Mouse (Mus musculus) left cerebral cortex, postnatal 10 days (tissue): Measurements from ENCODE around the gene Commd3. TPM values are rescaled to one million over a fixed set of nuclear protein-coding genes. Genes with fewer than 3 reads are reported as not detected.

Source experiments
- DNase-seq, 2 experiments: peaks; one replicate each; pipeline ENCODE4 v3.0.0; 2021 to 2022; ENCODE audit warnings: low spot score in 2 of 2, mixed read lengths in 1 of 2; ENCODE audit errors: extremely low spot score in 1 of 2
- intact Hi-C: fragments of 180-260 bp; cut with DNase I; formaldehyde crosslinking; loops from one replicate; pipeline ENCODE4 v1.15.1; 2025
- total RNA-seq, 2 experiments: library from RNA; stranded (reverse); gene quantifications; 2 replicates each; pipeline ENCODE4 v1.2.3; 2021

Gene Commd3
- total RNA-seq = 100 to 1,000 TPM; 116 to 117 TPM

GRCm38 (mm10) chr2:18672133-18672765 is at the start of gene Commd3:
TSS of gene Commd3 (plus strand) at chr2:18672384.
- intact Hi-C loops = loop anchor here (5.0 to 10.0 kb wide), 4 partner anchors 280 to 617 kb away; partner anchors contain the start of genes 4930426L09Rik, Dnajc1, Mllt10 and Pip4k2a
- peak; percentile 90 to 94 for DNase-seq

- no peak for DNase-seq
- intact Hi-C loops = no loop called here
These were observed 49.0 kb upstream of the Commd3 start for GRCm38 (mm10) chr2:18623219-18623618.

GRCm38 (mm10) chr2:18630547-18630946 is 41.6 kb upstream of the Commd3 start:
- intact Hi-C loops = no loop called here

GRCm38 (mm10) chr2:18635052-18635451 is 37.1 kb upstream of the Commd3 start:
- intact Hi-C loops = no loop called here
- peak; percentile 78 to 80 for DNase-seq

More at GRCm38 (mm10) chr2:18630547-18630946, 41.6 kb upstream of the Commd3 start:
- no peak for DNase-seq

- DNase-seq = no peak
- intact Hi-C loops = no loop called here
These were observed 23.6 kb upstream of the Commd3 start for GRCm38 (mm10) chr2:18648563-18648962.

GRCm38 (mm10) chr2:18654821-18655220 is 17.4 kb upstream of the Commd3 start:
- intact Hi-C loops = no loop called here
- DNase-seq = no peak

GRCm38 (mm10) chr2:18664003-18664402 is 8.2 kb upstream of the Commd3 start:
- no peak for DNase-seq
- intact Hi-C loops = no loop called here

- intact Hi-C loops = loop anchor here (5.0 to 10.0 kb wide), 4 partner anchors 279 to 616 kb away; partner anchors contain the start of genes 4930426L09Rik, Dnajc1, Mllt10 and Pip4k2a
- DNase-seq = no peak
These were observed 1.1 kb upstream of the Commd3 start for GRCm38 (mm10) chr2:18671041-18671440.

- no peak for DNase-seq
- intact Hi-C loops = loop anchor here (5.0 to 10.0 kb wide), 4 partner anchors 280 to 618 kb away; partner anchors contain the start of genes 4930426L09Rik, Dnajc1, Mllt10 and Pip4k2a
These were observed 581 bp downstream of the Commd3 start for GRCm38 (mm10) chr2:18672766-18673164.

GRCm38 (mm10) chr2:18673766-18674165 is 1.6 kb downstream of the Commd3 start:
- DNase-seq = no peak
- intact Hi-C loops = loop anchor here (5.0 to 10.0 kb wide), 4 partner anchors 281 to 619 kb away; partner anchors contain the start of genes 4930426L09Rik, Dnajc1, Mllt10 and Pip4k2a

GRCm38 (mm10) chr2:18674193-18674902 is 2.2 kb downstream of the Commd3 start:
- intact Hi-C loops = loop anchor here (5.0 to 10.0 kb wide), 4 partner anchors 282 to 620 kb away; partner anchors contain the start of genes 4930426L09Rik, Dnajc1, Mllt10 and Pip4k2a
- no peak for DNase-seq

GRCm38 (mm10) chr2:18675681-18676456 is 3.7 kb downstream of the Commd3 start:
- intact Hi-C loops = loop anchor here (5.0 to 10.0 kb wide), 5 partner anchors 89 to 644 kb away; partner anchors contain the start of genes 4930426L09Rik, Mllt10 and Pip4k2a
- DNase-seq = no peak

GRCm38 (mm10) chr2:18676457-18676935 is 4.3 kb downstream of the Commd3 start:
- intact Hi-C loops = loop anchor here (5.0 to 10.0 kb wide), 5 partner anchors 89 to 644 kb away; partner anchors contain the start of genes 4930426L09Rik, Mllt10 and Pip4k2a
- DNase-seq = peak; percentile 75 to 89

- intact Hi-C loops = loop anchor here (5.0 to 10.0 kb wide), 5 partner anchors 90 to 645 kb away; partner anchors contain the start of genes 4930426L09Rik, Mllt10 and Pip4k2a
- DNase-seq = peak in 1 of 2 experiments; percentile 81
These were observed 4.8 kb downstream of the Commd3 start, which contains the start of gene Bmi1 for GRCm38 (mm10) chr2:18676936-18677491. TSS of gene Bmi1 (plus strand) at chr2:18677018.

- intact Hi-C loops = loop anchor here (5.0 to 10.0 kb wide), 5 partner anchors 91 to 646 kb away; partner anchors contain the start of genes 4930426L09Rik, Mllt10 and Pip4k2a
- DNase-seq = peak in 1 of 2 experiments; percentile 69
These were observed 5.7 kb downstream of the Commd3 start for GRCm38 (mm10) chr2:18677631-18678471.

GRCm38 (mm10) chr2:18679701-18680100 is 7.5 kb downstream of the Commd3 start:
- intact Hi-C loops = loop anchor here (5.0 to 10.0 kb wide), 5 partner anchors 92 to 647 kb away; partner anchors contain the start of genes 4930426L09Rik, Mllt10 and Pip4k2a
- no peak for DNase-seq

GRCm38 (mm10) chr2:18680501-18680900 is 8.3 kb downstream of the Commd3 start:
- intact Hi-C loops = no loop called here
- no peak for DNase-seq
